Mouse (Mus musculus) limb, embryonic 12.5 days (tissue): ENCODE data around the gene Ppia. TPM values are rescaled to one million over a fixed set of nuclear protein-coding genes. Genes with fewer than 3 reads are reported as not detected.

ENCODE experiments used
- microRNA-seq: library from miRNA; unstranded; fragments of <30 nt; microRNA quantifications from one replicate; pipeline ENCODE4, GENCODE M21; 2017
- polyA plus RNA-seq: library from polyadenylated mRNA; unstranded; fragments of >200 nt; fragmentation: Nextera tagmentation; extraction: Ambion mirVana; gene quantifications from 2 replicates; pipeline ENCODE4 v1.2.1, GENCODE M21; 2016

Gene Ppia
- polyA plus RNA-seq, 1 experiment from 2014 or later = 5,882 TPM

Small RNA genes within 50 kb of the gene (microRNA-seq; reads per million reads assigned to microRNA genes)
- gene Mir7651 = 0.93 reads per million

Other genes with a start within 250 kb of the Ppia start
- gene A730071L15Rik, start 215.4 kb upstream of the Ppia start, polyA plus RNA-seq = 0.42 and 0.65 TPM in 2 replicates
- gene Nudcd3, start 215.0 kb upstream of the Ppia start, polyA plus RNA-seq = 49.4 and 51.3 TPM in 2 replicates
- gene Npc1l1, start 185.3 kb upstream of the Ppia start, polyA plus RNA-seq = 0.04 TPM in 1 of 2 replicates, not detected in the other
- gene Ddx56, start 147.7 kb upstream of the Ppia start, polyA plus RNA-seq = 108 and 112 TPM in 2 replicates
- gene Tmed4, start 140.6 kb upstream of the Ppia start, polyA plus RNA-seq = 106 and 112 TPM in 2 replicates
- 94.0 and 96.8 TPM in 2 replicates for gene Ogdh, start 123.8 kb upstream of the Ppia start, polyA plus RNA-seq
- 10.3 and 10.4 TPM in 2 replicates for gene Zmiz2, start 26.4 kb upstream of the Ppia start, polyA plus RNA-seq
- gene H2afv, start 29.0 kb downstream of the Ppia start, polyA plus RNA-seq = 763 and 824 TPM in 2 replicates
- 22.6 TPM in 2 replicates for gene Purb, start 60.5 kb downstream of the Ppia start, polyA plus RNA-seq
- gene Myo1g, start 105.5 kb downstream of the Ppia start, polyA plus RNA-seq = 0.66 and 1.8 TPM in 2 replicates
- 98.0 and 100 TPM in 2 replicates for gene Ccm2, start 131.4 kb downstream of the Ppia start, polyA plus RNA-seq
- gene Nacad, start 190.6 kb downstream of the Ppia start, polyA plus RNA-seq = 1.5 TPM in 2 replicates
- 44.3 and 46.4 TPM in 2 replicates for gene Tbrg4, start 210.6 kb downstream of the Ppia start, polyA plus RNA-seq
- gene Wap, start 223.2 kb downstream of the Ppia start, polyA plus RNA-seq = not detected in 2 replicates
- gene Ramp3, start 243.1 kb downstream of the Ppia start, polyA plus RNA-seq = 4.0 and 4.4 TPM in 2 replicates